In genomic region chrX:151096171-151097058, GRCm38 (mm10) we compare ENCODE assay signal across 8 mouse cellular contexts. TPM values are rescaled to one million over a fixed set of nuclear protein-coding genes. Genes with fewer than 3 reads are reported as not detected.
DNase-seq lines count a peak whose midpoint lies in the region; TF ChIP-seq lines count a peak whose summit lies in the region.

TSS of gene Tsr2 (minus strand) at chrX:151096543.

- H3K36me3 ChIP-seq in megakaryocyte, embryonic 14.5 days (replicated peaks; ENCODE audit: low read length), result peaks cover 8% of the 10 kb centered on the region

- H3K27me3 ChIP-seq in megakaryocyte, embryonic 14.5 days (replicated peaks), result peaks cover 12% of the 10 kb centered on the region

- TF ChIP-seq POLR2A in cortical plate, adult 2 months (IDR thresholded peaks at IDR 0.05; ENCODE audit: extremely low read depth, insufficient read depth, low read length), result peak; percentile 62

- peak within 1 kb of the TSS; percentile 82 for H3K4me3 ChIP-seq in cortical plate, adult 2 months (ENCODE audit: insufficient read depth, low read length)
- peak within 1 kb of the TSS; percentile 96 for H3K4me3 ChIP-seq in megakaryocyte, embryonic 14.5 days (replicated peaks)

- H3K9me3 ChIP-seq in megakaryocyte, embryonic 14.5 days, result no peaks in the 10 kb centered on the region

- H3K4me1 ChIP-seq in cortical plate, adult 2 months (ENCODE audit: control insufficient read depth, insufficient read depth, low read length), result no peaks in the 10 kb centered on the region
- H3K4me1 ChIP-seq in megakaryocyte, embryonic 14.5 days, result peaks cover 4% of the 10 kb centered on the region; the same call in 1 of the 2 replicates

- no peak within 1 kb of the TSS for H3K27ac ChIP-seq in cortical plate, adult 2 months (ENCODE audit: insufficient read depth, low read length)

- DNase-seq in adipocyte (ENCODE audit: low spot score), result peak; percentile 83
- DNase-seq in gastrocnemius, adult 8-10 months (ENCODE audit: low spot score in 2 of 2), result peak; percentile 40 to 54
- peak; percentile 37 for DNase-seq in hindlimb bud, embryonic 11.5 days (ENCODE audit: extremely low spot score, low read depth, low spot score)
- DNase-seq in left cerebral cortex, adult 8-10 months (ENCODE audit: low spot score in 2 of 2), result peak; percentile 40 to 65
- DNase-seq in right cerebral cortex, postnatal 14 days, result peak; percentile 69
- DNase-seq in yolk sac, embryonic 10.5 days (ENCODE audit: low spot score), result peak; percentile 65

- no peak for TF ChIP-seq CTCF in cortical plate, adult 2 months (IDR thresholded peaks at IDR 0.05; ENCODE audit: extremely low read depth, insufficient read depth, low read length)

RNA-seq across cellular contexts. Expression of gene Tsr2, which starts in this region (rescaled TPM):
- 60.0 and 65.9 TPM in 2 replicates for polyA plus RNA-seq in cortical plate, adult 2 months (2012; rRNA removed)
- total RNA-seq in gastrocnemius, adult 8-10 months (2022), result 1 to 10 TPM; 6.2 to 8.9 (median 8.6) TPM
- 100 to 1,000 TPM in 1 of 4 experiments, 10 to 100 TPM in 3; 85.8 to 104 (median 93.2) TPM for total RNA-seq in left cerebral cortex, adult 8-10 months (2022)
- polyA plus RNA-seq in megakaryocyte, embryonic 14.5 days (2012; ENCODE audit: insufficient read depth, low replicate concordance), result 0.57 and 6.5 TPM in 2 replicates

Comparison
In these comparisons a context has a peak if more than half of its experiments do, and no peak if none do; other contexts are left out.
1. RNA of gene Tsr2 (total RNA-seq): 85.8 to 104 TPM in left cerebral cortex, adult 8-10 months; 6.2 to 8.9 TPM in gastrocnemius, adult 8-10 months; every median in the first group is over 4 times any median in the second.
2. Peak in every context shown above with its lines, with median percentiles within 50 percentile points of each other: DNase-seq.